Comparison of ENCODE assay signal across 8 mouse cellular contexts in genomic region chr9:44486741-44487421, GRCm38 (mm10). TPM values are rescaled to one million over a fixed set of nuclear protein-coding genes. Genes with fewer than 3 reads are reported as not detected.
DNase-seq lines count a peak whose midpoint lies in the region; ATAC-seq and TF ChIP-seq lines count a peak whose summit lies in the region.

No protein-coding gene starts in this region.

- TF ChIP-seq POLR2A in olfactory bulb, adult 2 months (IDR thresholded peaks at IDR 0.05; ENCODE audit: insufficient read depth, low read depth, low read length) = no peak

- peak; percentile 63 for DNase-seq in Muller cell, postnatal 12 days (ENCODE audit: inconsistent ontology term)
- DNase-seq in forebrain, postnatal 0 days = no peak
- DNase-seq in intestine, embryonic 14.5 days (ENCODE audit: low spot score) = no peak
- no peak for DNase-seq in liver, embryonic 13.5 days
- DNase-seq in thymus, postnatal 10 days (ENCODE audit: low spot score in 2 of 2) = no peak
- no peak for DNase-seq in embryo, embryonic 10.5 days (ENCODE audit: low spot score)

- ATAC-seq in forebrain, postnatal 0 days = no peak
- ATAC-seq in intestine, embryonic 14.5 days (replicated peaks; ENCODE audit: low FRiP score, low TSS enrichment, low read depth) = no peak
- no peak for ATAC-seq in liver, embryonic 13.5 days (ENCODE audit: low read depth)

- 9% methylated on average over 15 of the region's 15 CpGs for WGBS in forebrain, postnatal 0 days
- 10% methylated on average over 15 of the region's 15 CpGs for WGBS in intestine, embryonic 14.5 days
- whole genome bisulfite sequencing in liver, embryonic 13.5 days (ENCODE audit: insufficient replicate concordance) = 51% methylated on average over 15 of the region's 15 CpGs
- WGBS in olfactory bulb, adult 2 months = 7% methylated on average over 15 of the region's 15 CpGs

- H3K4me2 ChIP-seq in forebrain, postnatal 0 days (ENCODE audit: low read depth) = peak overlapping the region; percentile 93
- peak overlapping the region; percentile 76 for H3K4me2 ChIP-seq in intestine, embryonic 14.5 days (ENCODE audit: low read length)
- peak overlapping the region; percentile 77 for H3K4me2 ChIP-seq in liver, embryonic 13.5 days

- H3K9me3 ChIP-seq in forebrain, postnatal 0 days (ENCODE audit: low read length) = no peaks in the 10 kb centered on the region
- H3K9me3 ChIP-seq in intestine, embryonic 14.5 days (ENCODE audit: control insufficient read depth, low read length) = no peaks in the 10 kb centered on the region
- H3K9me3 ChIP-seq in liver, embryonic 13.5 days (replicated peaks) = no peaks in the 10 kb centered on the region

- H3K4me1 ChIP-seq in forebrain, postnatal 0 days (ENCODE audit: insufficient read depth) = peaks cover 51% of the 10 kb centered on the region
- peaks cover 78% of the 10 kb centered on the region for H3K4me1 ChIP-seq in intestine, embryonic 14.5 days (replicated peaks; ENCODE audit: control insufficient read depth, insufficient read depth, low read length)
- H3K4me1 ChIP-seq in liver, embryonic 13.5 days (replicated peaks) = peaks cover 90% of the 10 kb centered on the region
- H3K4me1 ChIP-seq in olfactory bulb, adult 2 months (ENCODE audit: control insufficient read depth, insufficient read depth, low read length) = peaks cover 72% of the 10 kb centered on the region

- peak overlapping the region; percentile 2 for H3K4me3 ChIP-seq in C2C12 (ENCODE audit: insufficient read depth, poor library complexity, severe bottlenecking)
- H3K4me3 ChIP-seq in forebrain, postnatal 0 days (ENCODE audit: low read depth, low read length) = peak overlapping the region; percentile 22
- peak overlapping the region; percentile 98 for H3K4me3 ChIP-seq in intestine, embryonic 14.5 days (ENCODE audit: low read depth, low read length)
- H3K4me3 ChIP-seq in liver, embryonic 13.5 days (replicated peaks) = peak overlapping the region; percentile 31
- peak overlapping the region; percentile 6; the same call in 1 of the 2 replicates for H3K4me3 ChIP-seq in olfactory bulb, adult 2 months (ENCODE audit: insufficient read depth, low read depth, low read length)

- H3K79me2 ChIP-seq in C2C12 (ENCODE audit: control insufficient read depth, insufficient read depth) = peaks cover 93% of the 10 kb centered on the region

- no peaks in the 10 kb centered on the region for H3K27me3 ChIP-seq in C2C12 (ENCODE audit: control insufficient read depth, insufficient read depth, insufficient read length)
- no peaks in the 10 kb centered on the region for H3K27me3 ChIP-seq in forebrain, postnatal 0 days (ENCODE audit: insufficient read depth, low read length)
- H3K27me3 ChIP-seq in intestine, embryonic 14.5 days (replicated peaks; ENCODE audit: control insufficient read depth, insufficient read depth, low read length) = no peaks in the 10 kb centered on the region
- H3K27me3 ChIP-seq in liver, embryonic 13.5 days = peaks cover 35% of the 10 kb centered on the region

- H3K79me3 ChIP-seq in C2C12 (ENCODE audit: low read depth) = peaks cover 72% of the 10 kb centered on the region

- H3ac ChIP-seq in C2C12 (ENCODE audit: control insufficient read depth, insufficient read length, low read depth) = peak overlapping the region; percentile 56

- 0 out of 2 replicates have a peak overlapping the region, but pooled peaks have one; percentile 66 for H3K27ac ChIP-seq in forebrain, postnatal 0 days (ENCODE audit: low read depth, low read length)
- H3K27ac ChIP-seq in intestine, embryonic 14.5 days (ENCODE audit: low read depth) = peak overlapping the region; percentile 86
- peak overlapping the region; percentile 81 for H3K27ac ChIP-seq in liver, embryonic 13.5 days
- no peak overlapping the region for H3K27ac ChIP-seq in olfactory bulb, adult 2 months (ENCODE audit: insufficient read depth, low read depth, low read length)

- TF ChIP-seq CTCF in C2C12 (IDR thresholded peaks at IDR 0.05; ENCODE audit: control insufficient read depth, insufficient read depth, insufficient read length) = no peak
- no peak for TF ChIP-seq CTCF in forebrain, postnatal 0 days (IDR thresholded peaks at IDR 0.05; ENCODE audit: low read depth)
- no peak for TF ChIP-seq CTCF in olfactory bulb, adult 2 months (IDR thresholded peaks at IDR 0.05; ENCODE audit: insufficient read depth, low read depth, low read length)

- no peak overlapping the region for H3K9ac ChIP-seq in forebrain, postnatal 0 days
- H3K9ac ChIP-seq in intestine, embryonic 14.5 days (ENCODE audit: low read length) = peak overlapping the region; percentile 8; the same call in 1 of the 2 replicates
- H3K9ac ChIP-seq in liver, embryonic 13.5 days = no peak overlapping the region

- peaks cover 7% of the 10 kb centered on the region for H3K36me3 ChIP-seq in C2C12 (ENCODE audit: control insufficient read depth, insufficient read depth)
- H3K36me3 ChIP-seq in forebrain, postnatal 0 days (ENCODE audit: insufficient read depth) = 0 out of 2 replicates have a peak, but pooled peaks cover 3% of the 10 kb centered on the region
- H3K36me3 ChIP-seq in intestine, embryonic 14.5 days (ENCODE audit: control insufficient read depth, insufficient read depth, low read length) = no peaks in the 10 kb centered on the region
- H3K36me3 ChIP-seq in liver, embryonic 13.5 days = no peaks in the 10 kb centered on the region

TF ChIP-seq in C2C12, 6 proteins besides CTCF, POLR2A, EP300 and RAD21:
- no peak for TF ChIP-seq MAX (IDR thresholded peaks at IDR 0.05)
- TF ChIP-seq USF1 (IDR thresholded peaks at IDR 0.05; ENCODE audit: low read depth) = no peak
- no peak for TF ChIP-seq MYOG (IDR thresholded peaks at IDR 0.05; ENCODE audit: control insufficient read depth, extremely low read depth, insufficient read length)
- no peak for TF ChIP-seq MYOD1 (IDR thresholded peaks at IDR 0.05; ENCODE audit: control insufficient read depth, insufficient read length, low read depth)
- TF ChIP-seq FOSL1 (IDR thresholded peaks at IDR 0.05; ENCODE audit: insufficient read depth, low read length, poor library complexity, severe bottlenecking) = no peak
- TF ChIP-seq CEBPB (IDR thresholded peaks at IDR 0.05; ENCODE audit: low read depth) = no peak

RNA-seq across cellular contexts. Expression of gene Bcl9l, which starts 4.3 kb away (rescaled TPM):
- 31.4 TPM for polyA plus RNA-seq in C2C12 (2012; fragmentation: generic; extraction: Trizol)
- 29.2 and 38.7 TPM in 2 replicates for total RNA-seq in forebrain, postnatal 0 days (2014; rRNA removed)
- polyA plus RNA-seq in forebrain, postnatal 0 days (2015; fragmentation: Nextera tagmentation; extraction: Ambion mirVana) = 9.3 and 13.0 TPM in 2 replicates
- 10.2 TPM in 2 replicates for polyA plus RNA-seq in intestine, embryonic 14.5 days (2014; fragmentation: Nextera tagmentation; extraction: Ambion mirVana)
- 1.0 and 1.5 TPM in 2 replicates for polyA plus RNA-seq in liver, embryonic 13.5 days (2015; fragmentation: Nextera tagmentation; extraction: Ambion mirVana)
- not detected in 2 replicates for polyA plus RNA-seq in olfactory bulb, adult 2 months (2012; ENCODE audit: insufficient read depth, insufficient read length, low replicate concordance, missing spikeins)

RNA-seq across cellular contexts. Expression of gene Upk2, which starts 32.1 kb away (rescaled TPM):
- 0.04 TPM for polyA plus RNA-seq in C2C12 (2012; fragmentation: generic; extraction: Trizol)
- total RNA-seq in forebrain, postnatal 0 days (2014; rRNA removed) = not detected in 2 replicates
- not detected in 2 replicates for polyA plus RNA-seq in forebrain, postnatal 0 days (2015; fragmentation: Nextera tagmentation; extraction: Ambion mirVana)
- polyA plus RNA-seq in intestine, embryonic 14.5 days (2014; fragmentation: Nextera tagmentation; extraction: Ambion mirVana) = 2.1 and 2.3 TPM in 2 replicates
- polyA plus RNA-seq in liver, embryonic 13.5 days (2015; fragmentation: Nextera tagmentation; extraction: Ambion mirVana) = not detected in 2 replicates
- polyA plus RNA-seq in olfactory bulb, adult 2 months (2012; ENCODE audit: insufficient read depth, insufficient read length, low replicate concordance, missing spikeins) = not detected in 2 replicates

RNA-seq across cellular contexts. Expression of gene Foxr1, which starts 45.9 kb away (rescaled TPM):
- not detected for polyA plus RNA-seq in C2C12 (2012; fragmentation: generic; extraction: Trizol)
- not detected in 2 replicates for total RNA-seq in forebrain, postnatal 0 days (2014; rRNA removed)
- polyA plus RNA-seq in forebrain, postnatal 0 days (2015; fragmentation: Nextera tagmentation; extraction: Ambion mirVana) = not detected in 2 replicates
- not detected in 2 replicates for polyA plus RNA-seq in intestine, embryonic 14.5 days (2014; fragmentation: Nextera tagmentation; extraction: Ambion mirVana)
- polyA plus RNA-seq in liver, embryonic 13.5 days (2015; fragmentation: Nextera tagmentation; extraction: Ambion mirVana) = not detected in 2 replicates
- not detected in 2 replicates for polyA plus RNA-seq in olfactory bulb, adult 2 months (2012; ENCODE audit: insufficient read depth, insufficient read length, low replicate concordance, missing spikeins)

Comparison
In these comparisons a context has a peak if more than half of its experiments do, and no peak if none do; other contexts are left out.
1. H3K4me3 ChIP-seq: peak in every context shown above with its lines; median percentile 98 in intestine, embryonic 14.5 days; 31 in liver, embryonic 13.5 days; 22 in forebrain, postnatal 0 days; 6 in olfactory bulb, adult 2 months; 2 in C2C12.